ENCODE assay signal across 9 mouse cellular contexts in the genomic region with DNA sequence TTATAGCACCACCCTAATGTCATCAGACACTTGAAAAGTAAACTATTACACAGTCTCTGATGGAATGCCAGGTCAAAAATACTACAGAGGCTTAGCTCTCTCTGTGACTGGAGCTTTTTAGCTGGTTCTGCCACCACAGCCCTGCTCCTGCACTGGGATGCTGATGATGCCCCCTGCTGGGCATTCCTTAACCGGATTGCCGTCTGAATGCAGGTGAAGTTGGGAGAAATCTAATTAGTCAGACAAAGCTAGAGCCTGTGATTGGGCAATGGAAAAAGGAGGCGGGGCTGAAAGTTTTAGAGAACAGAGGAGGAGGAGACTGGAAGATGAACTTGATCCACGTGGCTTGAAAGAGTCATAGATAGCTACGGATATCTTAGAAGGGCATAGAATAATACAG. TPM values are rescaled to one million over a fixed set of nuclear protein-coding genes. Genes with fewer than 3 reads are reported as not detected.
DNase-seq lines count a peak whose midpoint lies in the region; ATAC-seq and TF ChIP-seq lines count a peak whose summit lies in the region.
"Had no signal": no experiment of that assay in that cellular context is flagged by ENCODE, and none has a peak within 500 bp of the region (broad histone marks: within the 10 kb centered on the region; RNA-seq: fewer than 3 reads in every experiment).

No protein-coding gene starts in this region.

- H3K79me2 ChIP-seq in liver, adult 2 months (ENCODE audit: control insufficient read depth, insufficient read depth, low read length), result no peaks in the 10 kb centered on the region

- no peak for TF ChIP-seq POLR2A in liver, adult 2 months (IDR thresholded peaks at IDR 0.05; ENCODE audit: extremely low read depth, insufficient read depth, low read length)

- 13% methylated on average over 5 of the region's 5 CpGs for WGBS in embryonic facial prominence, embryonic 11.5 days
- 9% methylated on average over 5 of the region's 5 CpGs for WGBS in liver, adult 2 months

- H3K4me2 ChIP-seq in embryonic facial prominence, embryonic 11.5 days (ENCODE audit: low read depth, low read length), result no peak overlapping the region

- H3K9me3 ChIP-seq in embryonic facial prominence, embryonic 11.5 days (replicated peaks; ENCODE audit: control insufficient read depth, low read length), result no peaks in the 10 kb centered on the region

- no peaks in the 10 kb centered on the region for H3K27me3 ChIP-seq in embryonic facial prominence, embryonic 11.5 days (ENCODE audit: control insufficient read depth, insufficient read depth, low read length)
- H3K27me3 ChIP-seq in liver, adult 2 months (ENCODE audit: control insufficient read depth, insufficient read depth, low read length), result no peaks in the 10 kb centered on the region; the same call in 1 of the 2 replicates

- no peak overlapping the region for H3K27ac ChIP-seq in embryonic facial prominence, embryonic 11.5 days (replicated peaks; ENCODE audit: low read depth, low read length)
- H3K27ac ChIP-seq in liver, adult 2 months (replicated peaks; ENCODE audit: insufficient read depth, low read depth, low read length), result no peak overlapping the region

- no peaks in the 10 kb centered on the region for H3K36me3 ChIP-seq in embryonic facial prominence, embryonic 11.5 days (replicated peaks; ENCODE audit: control insufficient read depth, insufficient read depth, low read depth, low read length)
- H3K36me3 ChIP-seq in liver, adult 2 months (ENCODE audit: control insufficient read depth, insufficient read depth, low read length), result no peaks in the 10 kb centered on the region

- DNase-seq in right cerebral cortex, adult 18-20 months, result peak; percentile 15
- no peak for DNase-seq in right cerebral cortex, postnatal 36 days (ENCODE audit: low spot score in 2 of 2)
- DNase-seq in ZHBTc4 (ENCODE audit: low read depth, low spot score), result peak; percentile 91
- peak; percentile 66 for DNase-seq in embryonic facial prominence, embryonic 11.5 days (ENCODE audit: low spot score)
- DNase-seq in hindlimb bud, embryonic 11.5 days (ENCODE audit: extremely low spot score, low read depth, low spot score), result peak; percentile 28
- peak; percentile 82 for DNase-seq in liver, adult 2 months (ENCODE audit: extremely low read depth, low read depth, low spot score)
- DNase-seq in ovary, postnatal 36 days (ENCODE audit: low spot score), result peak; percentile 54
- DNase-seq in MN1 (ENCODE audit: low spot score), result no peak

- ATAC-seq in embryonic facial prominence, embryonic 11.5 days (replicated peaks; ENCODE audit: insufficient number of reproducible peaks, low FRiP score, low TSS enrichment, low read depth), result peak; percentile 44; the same call in 1 of the 2 replicates

- TF ChIP-seq CTCF in liver, adult 2 months (IDR thresholded peaks at IDR 0.05; ENCODE audit: low read depth, low read length), result peak; percentile 80

- H3K4me1 ChIP-seq in embryonic facial prominence, embryonic 11.5 days (ENCODE audit: control insufficient read depth, insufficient read depth, low read length), result no peaks in the 10 kb centered on the region
- H3K4me1 ChIP-seq in liver, adult 2 months (ENCODE audit: control insufficient read depth, insufficient read depth, low read length), result no peaks in the 10 kb centered on the region

- H3K4me3 ChIP-seq in embryonic facial prominence, embryonic 11.5 days (ENCODE audit: low read depth, low read length), result no peak overlapping the region
- no peak overlapping the region for H3K4me3 ChIP-seq in liver, adult 2 months (ENCODE audit: insufficient read depth, low read depth, low read length)

- H3K9ac ChIP-seq in embryonic facial prominence, embryonic 11.5 days (replicated peaks; ENCODE audit: low read length), result no peak overlapping the region
- H3K9ac ChIP-seq in liver, adult 2 months (ENCODE audit: low read depth, low read length), result no peak overlapping the region

RNA-seq across cellular contexts. Expression of gene Gm5868, which starts 13.7 kb away (rescaled TPM):
- polyA plus RNA-seq in embryonic facial prominence, embryonic 11.5 days (2014; fragmentation: Nextera tagmentation; extraction: Ambion mirVana), result 1.5 and 1.9 TPM in 2 replicates
- total RNA-seq in liver, adult 2 months (2014; rRNA removed), result not detected in 2 replicates
- polyA plus RNA-seq in liver, adult 2 months (2012; rRNA removed), result not detected in 2 replicates

RNA-seq across cellular contexts. Expression of gene Zar1, which starts 20.0 kb away (rescaled TPM):
- 2.4 and 4.2 TPM in 2 replicates for polyA plus RNA-seq in embryonic facial prominence, embryonic 11.5 days (2014; fragmentation: Nextera tagmentation; extraction: Ambion mirVana)
- total RNA-seq in liver, adult 2 months (2014; rRNA removed), result not detected in 2 replicates
- polyA plus RNA-seq in liver, adult 2 months (2012; rRNA removed), result not detected in 2 replicates
- total RNA-seq: layer of hippocampus, adult 18-20 months had no signal

RNA-seq across cellular contexts. Expression of gene Nfxl1, which starts 41.5 kb away (rescaled TPM):
- 28.6 and 30.5 TPM in 2 replicates for polyA plus RNA-seq in embryonic facial prominence, embryonic 11.5 days (2014; fragmentation: Nextera tagmentation; extraction: Ambion mirVana)
- total RNA-seq in liver, adult 2 months (2014; rRNA removed), result 6.9 and 9.7 TPM in 2 replicates
- polyA plus RNA-seq in liver, adult 2 months (2012; rRNA removed), result 3.3 and 6.0 TPM in 2 replicates

RNA-seq across cellular contexts. Expression of gene Cnga1, which starts 43.1 kb away (rescaled TPM):
- polyA plus RNA-seq in embryonic facial prominence, embryonic 11.5 days (2014; fragmentation: Nextera tagmentation; extraction: Ambion mirVana), result not detected in 2 replicates
- total RNA-seq in liver, adult 2 months (2014; rRNA removed), result not detected in 2 replicates
- 0.04 TPM in 1 of 2 replicates, not detected in the other for polyA plus RNA-seq in liver, adult 2 months (2012; rRNA removed)
- total RNA-seq: layer of hippocampus, adult 18-20 months had no signal

RNA-seq across cellular contexts. Expression of gene Nipal1, which starts 46.6 kb away (rescaled TPM):
- polyA plus RNA-seq in embryonic facial prominence, embryonic 11.5 days (2014; fragmentation: Nextera tagmentation; extraction: Ambion mirVana), result 0.80 and 0.91 TPM in 2 replicates
- total RNA-seq in liver, adult 2 months (2014; rRNA removed), result 22.1 and 36.8 TPM in 2 replicates
- polyA plus RNA-seq in liver, adult 2 months (2012; rRNA removed), result 3.0 and 5.2 TPM in 2 replicates
- total RNA-seq: layer of hippocampus, adult 18-20 months had no signal

Comparison
In these comparisons a context has a peak if more than half of its experiments do, and no peak if none do; other contexts are left out.
1. DNase-seq: peak in right cerebral cortex, adult 18-20 months (single experiment), ZHBTc4 (single experiment), embryonic facial prominence, embryonic 11.5 days (single experiment), hindlimb bud, embryonic 11.5 days (single experiment), liver, adult 2 months (single experiment) and ovary, postnatal 36 days (single experiment); none in right cerebral cortex, postnatal 36 days (0 of 2) and MN1 (single experiment).